Mouse (Mus musculus) erythroblast, adult 5-6 weeks (primary cell): ENCODE results near the gene Pard6b. TPM values are rescaled to one million over a fixed set of nuclear protein-coding genes. Genes with fewer than 3 reads are reported as not detected.
"Not testable (repeated sequence)": the region's sequence is repeated elsewhere in the genome, so short reads cannot be mapped to it uniquely, and the experiment has no call there.

Experiments used
- ATAC-seq: replicated peaks from 2 replicates; pipeline ENCODE4 v1.8.0; 2016; ENCODE audit warnings: moderate number of reproducible peaks, mild to moderate bottlenecking, moderate TSS enrichment, inconsistent platforms; ENCODE audit not compliant: poor library complexity, low FRiP score, severe bottlenecking
- total RNA-seq, 2 experiments: library from RNA; stranded (forward) in 1 of 2; stranded (reverse) in 1 of 2; fragments of 150-400 nt in 1 of 2; fragments of 200-764, 138-1000 nt in 1 of 2; gene quantifications; 2 replicates each; pipeline versions ENCODE4 v1.2.3 to v1.2.4; 2015 to 2017; ENCODE audit warnings: low replicate concordance in 2 of 2

Pard6b gene
- total RNA-seq (2015; ENCODE audit: low replicate concordance) (not detected in 2 replicates), total RNA-seq (2017; ENCODE audit: low replicate concordance) (not detected in 2 replicates)

DNA sequence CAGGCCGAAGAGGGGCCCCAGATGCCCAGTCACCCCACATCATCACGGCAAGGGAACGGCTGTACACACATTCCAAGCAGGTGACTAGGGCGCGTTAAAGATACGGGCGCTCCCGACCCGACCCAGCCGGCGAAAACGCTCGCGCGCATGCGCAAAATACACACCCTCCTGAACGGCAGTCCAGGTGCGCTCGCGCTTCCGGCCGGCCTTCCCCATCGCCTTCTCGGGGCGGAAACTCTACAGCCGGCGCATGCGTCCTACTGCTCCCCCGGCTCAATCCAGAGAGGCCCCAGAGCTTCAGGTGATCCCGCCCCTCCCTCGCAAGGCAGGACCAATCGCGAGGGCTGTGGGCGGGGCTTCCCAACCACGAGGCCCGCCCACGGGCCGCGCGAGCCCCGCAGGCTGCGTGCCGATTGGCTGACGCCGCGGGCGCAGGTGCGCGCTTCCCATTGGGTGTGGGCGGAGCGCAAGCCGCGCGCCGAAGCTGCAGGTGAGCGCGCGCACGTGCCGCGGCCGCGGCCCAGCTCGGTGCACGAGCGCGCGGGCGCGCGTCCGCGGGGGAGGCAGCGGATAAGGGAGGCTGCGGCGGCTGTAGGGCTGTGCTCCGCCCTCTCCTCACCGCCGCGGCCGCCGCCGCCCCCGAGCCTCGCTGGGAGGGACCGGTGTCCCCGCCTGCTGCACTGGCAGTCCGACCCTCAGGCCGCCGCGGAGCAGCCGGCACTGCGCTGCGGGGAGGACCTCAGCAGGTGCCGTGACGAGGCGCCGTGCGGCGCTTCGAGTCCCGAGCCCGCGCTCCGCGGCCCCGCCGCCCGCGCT is at the start of gene Pard6b:
Pard6b (plus strand) TSS at position 574 of the 816 bp plus-strand sequence.
- ATAC-seq: peak; percentile 88

DNA sequence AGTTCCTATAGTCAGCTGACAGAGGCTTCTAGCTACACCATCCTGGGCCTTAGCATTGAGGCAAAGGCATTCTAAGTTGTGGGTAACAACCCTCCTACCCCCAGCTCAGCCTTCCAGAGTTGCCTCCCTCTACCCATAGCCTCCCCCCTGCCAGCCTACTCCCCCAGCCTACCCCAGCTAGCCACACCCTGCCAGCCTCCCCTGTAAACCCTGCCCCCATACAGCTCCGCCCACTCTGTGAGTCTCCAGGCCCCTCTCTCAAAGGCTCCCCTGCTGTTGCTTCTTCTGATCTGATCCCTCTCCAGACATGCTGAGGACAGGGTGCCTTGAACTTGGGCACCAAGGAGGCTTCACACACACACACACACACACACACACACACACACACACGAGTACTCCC is 49.0 kb upstream of the Pard6b start:
- ATAC-seq: no peak

DNA sequence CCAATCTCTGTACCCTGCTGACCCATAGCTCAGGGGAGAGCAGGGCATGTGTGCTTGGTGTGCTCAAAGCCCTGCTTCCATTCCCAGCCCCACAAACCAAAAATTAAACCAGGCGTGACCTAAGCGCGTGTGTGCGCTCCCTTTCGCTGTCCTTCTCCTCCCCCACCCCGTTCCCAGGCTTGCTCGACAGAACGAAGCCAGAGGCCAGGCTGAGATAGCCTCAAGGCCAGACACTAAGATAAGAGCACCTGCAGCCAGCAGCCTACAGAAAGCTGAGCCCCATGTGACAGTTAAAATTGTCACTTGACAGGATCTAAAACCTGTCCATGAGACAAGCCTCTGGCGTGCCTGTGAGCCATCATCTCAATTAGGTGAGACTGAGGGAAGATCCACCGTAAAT is 46.9 kb upstream of the Pard6b start:
- no peak for ATAC-seq

DNA sequence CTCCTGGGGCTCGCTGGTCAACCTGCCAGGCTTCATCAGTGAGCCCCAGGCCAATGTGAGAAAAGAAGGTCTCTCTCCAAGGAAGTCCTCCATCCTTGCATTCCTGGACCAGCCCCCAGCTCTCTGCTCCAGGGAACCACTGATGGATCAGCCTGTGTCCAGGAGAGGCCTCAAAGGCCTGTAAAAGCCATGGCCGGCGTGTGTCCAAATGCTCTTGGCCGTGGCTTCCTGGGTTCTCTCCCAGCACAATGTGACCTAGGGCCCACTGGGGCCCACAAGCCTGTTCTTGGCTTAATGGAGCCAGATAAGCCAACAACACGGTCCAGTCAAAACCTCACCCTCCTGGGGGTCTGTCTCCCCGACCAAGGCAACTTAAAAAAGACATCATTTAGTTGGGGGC is 44.9 kb upstream of the Pard6b start:
- no peak for ATAC-seq

DNA sequence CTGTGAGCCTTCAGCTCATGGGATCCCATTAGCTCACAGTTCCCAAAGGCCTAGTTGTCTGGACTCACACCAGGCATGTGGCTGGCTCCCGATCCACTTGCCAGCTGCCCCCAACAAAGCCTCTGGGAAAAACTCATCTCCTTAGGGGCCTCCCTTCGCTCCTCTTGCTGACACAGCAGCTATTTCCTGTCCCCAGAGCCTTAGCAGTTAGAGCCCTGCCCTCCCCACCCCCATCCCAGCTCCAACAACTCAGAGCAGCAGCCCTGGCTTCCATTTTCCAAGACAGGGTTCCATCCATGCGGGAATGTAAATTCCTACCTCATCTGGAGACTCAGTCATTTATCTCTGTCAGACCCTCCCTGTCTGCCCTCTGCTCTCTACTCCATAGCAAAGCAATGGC is 43.7 kb upstream of the Pard6b start:
- no peak for ATAC-seq

DNA sequence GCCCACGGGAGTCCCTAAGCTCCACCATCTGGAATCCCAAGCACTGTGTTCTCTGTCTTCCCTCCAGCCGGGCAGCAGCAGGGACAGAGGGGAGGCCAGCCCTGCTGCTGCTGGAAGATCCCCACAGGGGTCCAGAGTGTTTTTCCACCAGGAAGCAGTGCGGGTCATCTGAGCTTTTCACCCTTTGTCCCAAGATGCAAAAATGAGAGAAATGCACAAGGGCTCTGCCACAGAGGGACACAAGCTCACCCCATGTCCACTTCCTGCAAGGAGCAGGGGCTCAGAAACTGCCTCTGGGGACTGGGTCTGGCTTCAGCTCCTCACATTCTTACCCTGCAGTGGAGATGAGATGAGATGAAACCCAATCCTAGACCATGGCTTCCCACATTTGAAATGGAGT is 40.1 kb upstream of the Pard6b start:
- no peak for ATAC-seq

DNA sequence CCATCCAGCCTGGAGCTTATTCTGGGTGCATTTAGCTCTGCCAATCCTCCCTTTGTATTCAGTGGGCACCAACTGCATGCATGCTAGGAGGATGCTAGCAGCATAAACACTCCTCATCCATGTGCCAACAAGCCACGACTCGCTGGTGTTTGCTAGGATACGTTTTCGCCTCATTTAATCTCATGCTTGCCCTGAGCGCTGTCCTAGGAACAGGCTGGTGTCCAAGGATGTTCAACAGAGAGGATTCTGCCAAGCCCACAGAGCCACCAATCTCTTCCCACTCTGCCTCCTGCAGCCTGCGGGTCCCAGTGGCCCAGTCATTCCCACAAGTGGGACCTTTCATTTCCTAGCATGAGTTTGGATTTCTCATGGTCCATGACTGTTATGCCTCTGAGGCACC is 38.8 kb upstream of the Pard6b start:
- ATAC-seq: no peak

DNA sequence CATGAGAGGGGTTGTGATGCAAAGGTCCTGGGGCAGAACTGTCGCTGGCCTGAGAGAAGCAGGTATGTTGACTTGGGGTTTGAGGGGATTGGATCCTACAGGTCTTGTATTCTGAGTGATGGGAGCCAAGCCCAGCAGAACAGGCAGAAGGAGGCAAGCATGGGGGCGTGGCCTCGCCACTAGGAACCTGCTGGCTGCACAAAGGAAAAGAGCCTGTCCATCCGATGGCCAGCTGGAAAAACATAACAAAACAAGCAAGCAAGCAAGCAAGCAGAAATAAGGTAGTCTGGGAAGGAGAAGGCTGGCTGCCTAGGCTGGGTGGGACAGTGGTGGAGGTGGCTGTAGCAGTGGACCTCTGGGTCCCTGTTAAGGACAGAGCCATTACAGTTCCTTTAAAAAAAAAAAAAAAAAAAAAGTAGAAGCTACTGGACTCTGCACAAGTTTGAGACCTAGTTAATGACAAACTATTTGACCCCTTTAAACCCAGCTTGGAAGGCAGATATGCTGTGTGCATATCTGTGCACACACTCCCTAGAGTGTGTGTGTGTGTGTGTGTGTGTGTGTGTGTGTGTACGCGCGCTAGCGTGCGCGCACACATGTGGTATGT is 36.0 kb upstream of the Pard6b start:
- no peak for ATAC-seq

DNA sequence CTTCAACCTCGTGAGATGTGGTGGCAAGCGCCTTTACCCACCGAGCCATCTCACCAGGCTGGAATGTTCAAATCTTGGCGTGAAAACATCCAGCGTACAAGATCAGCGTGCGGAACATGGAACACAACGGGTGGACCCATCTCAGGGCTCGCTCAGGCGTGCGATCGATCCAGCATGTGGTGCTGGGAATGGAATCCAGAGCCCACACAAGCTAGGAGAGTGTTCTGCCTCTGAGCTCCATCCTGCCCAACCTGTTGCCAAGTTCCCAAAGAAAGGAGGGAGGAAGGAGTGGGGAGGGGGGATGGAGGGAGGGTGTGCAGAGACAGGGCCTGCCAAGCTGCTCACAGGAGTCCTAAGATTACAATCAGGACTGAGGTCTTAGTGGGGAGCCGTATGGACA is 35.4 kb upstream of the Pard6b start:
- ATAC-seq: no peak

DNA sequence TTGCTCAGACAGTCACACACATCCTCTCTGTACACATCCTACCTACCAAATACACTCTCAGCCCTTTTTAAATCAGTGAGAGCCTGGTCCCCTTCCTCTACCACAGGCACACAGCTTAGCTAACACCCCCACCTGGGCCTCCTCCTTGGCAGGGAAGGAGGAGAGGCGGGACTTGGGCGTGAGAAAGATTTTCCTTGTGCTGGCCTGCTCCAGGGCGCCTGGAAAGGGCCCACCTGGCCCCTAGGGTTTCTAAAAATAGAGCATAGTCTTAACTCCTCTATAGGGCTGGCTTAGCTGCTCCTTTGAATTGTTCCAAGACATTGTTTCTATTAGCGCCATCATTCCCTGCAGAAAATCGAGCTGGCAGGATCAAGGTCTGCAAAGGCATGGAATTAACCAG is 35.0 kb upstream of the Pard6b start:
- ATAC-seq: no peak

DNA sequence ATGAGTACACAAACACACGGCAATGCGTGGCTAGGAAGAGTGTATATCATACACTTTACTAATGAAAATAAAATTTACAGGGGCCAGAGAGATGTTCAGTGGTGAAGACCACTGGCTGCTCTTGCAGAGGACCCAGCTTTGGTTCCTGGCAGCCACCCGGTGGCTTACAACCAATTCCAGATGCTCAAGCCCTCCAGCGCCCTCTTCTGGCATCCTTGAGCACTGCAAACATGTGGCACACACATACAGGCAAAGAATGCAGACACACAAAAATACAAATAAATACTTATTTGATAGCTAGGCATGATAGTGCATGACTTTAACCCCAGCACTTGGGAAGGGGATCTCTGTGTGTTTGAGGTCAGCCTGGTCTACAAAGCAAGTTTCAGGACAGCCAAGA is 34.3 kb upstream of the Pard6b start:
- no peak for ATAC-seq

DNA sequence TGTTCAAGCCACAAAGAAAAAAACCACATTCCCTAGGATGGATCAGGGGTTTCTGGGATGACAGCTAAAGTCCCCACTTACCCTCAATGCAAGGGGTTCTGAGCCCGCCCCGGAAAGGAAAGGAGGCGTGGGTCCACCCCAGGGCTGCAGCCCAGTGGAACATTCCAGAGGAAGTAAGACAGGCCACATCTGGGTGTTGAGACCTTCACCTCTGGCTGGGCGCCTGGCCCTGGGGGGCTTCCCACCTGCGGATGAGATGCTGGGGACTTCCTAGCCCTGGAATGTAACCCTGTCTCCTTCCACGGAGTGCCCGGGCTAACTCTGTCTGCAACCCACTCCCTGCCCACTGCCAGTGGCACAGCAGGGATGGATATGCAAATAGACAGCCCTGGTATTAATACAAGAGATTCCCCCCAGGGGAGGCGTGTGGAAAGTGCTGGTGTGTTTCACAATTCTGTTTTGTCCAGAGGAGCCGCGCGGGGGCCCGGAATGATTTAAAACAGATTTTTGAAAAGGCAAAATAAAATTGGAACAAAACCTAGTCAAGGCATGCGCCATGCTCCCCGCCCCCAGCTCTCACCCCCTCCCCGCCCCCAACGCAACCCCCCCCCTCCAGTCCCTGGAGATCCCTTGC is 31.7 kb upstream of the Pard6b start:
- ATAC-seq: no peak

DNA sequence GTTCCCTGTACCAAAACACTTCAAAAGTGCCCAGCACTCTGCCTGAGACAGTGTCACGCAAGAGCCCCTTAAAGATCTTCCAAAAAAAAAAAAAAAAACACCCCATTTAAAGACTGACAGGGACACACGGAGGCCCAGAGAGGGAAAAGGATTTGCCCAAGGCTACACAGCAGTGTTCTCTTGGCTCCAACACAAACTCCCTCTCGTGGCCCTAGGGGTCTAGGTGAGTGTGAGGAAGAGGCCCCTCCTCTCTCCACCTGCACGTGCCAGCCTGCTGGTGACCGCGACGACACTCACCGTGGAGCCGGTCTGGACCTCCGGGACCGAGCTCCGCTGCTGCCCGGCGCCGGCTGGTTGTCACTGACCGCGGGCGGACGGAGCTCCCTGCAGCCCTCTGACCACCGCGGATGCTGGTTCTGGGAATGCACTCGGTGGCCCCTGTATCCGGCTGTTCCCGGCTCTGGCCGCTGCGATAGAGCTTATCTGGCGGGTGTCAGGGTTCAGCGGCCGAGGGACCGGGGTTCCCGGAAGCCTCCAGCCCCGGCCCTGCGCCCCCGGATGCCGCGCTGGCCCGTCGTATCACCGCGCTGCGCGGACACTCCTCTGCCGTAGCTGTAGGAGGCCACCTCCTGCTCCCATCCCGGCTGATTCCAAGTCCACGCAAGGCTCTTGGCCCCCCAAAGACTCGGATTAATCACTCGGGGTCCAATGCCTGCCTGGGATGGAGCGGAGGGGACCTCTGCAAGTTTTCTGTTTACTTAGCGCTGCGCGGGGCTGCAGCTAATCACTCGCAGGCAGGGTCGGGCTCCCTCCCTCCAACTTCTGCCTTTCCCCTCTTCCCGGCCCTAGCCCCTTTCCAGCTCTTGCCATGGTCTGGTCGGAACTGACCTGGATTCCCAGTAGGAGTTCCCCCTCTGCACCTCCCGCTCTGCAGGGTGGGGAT is 30.5 kb upstream of the Pard6b start:
- no peak for ATAC-seq

DNA sequence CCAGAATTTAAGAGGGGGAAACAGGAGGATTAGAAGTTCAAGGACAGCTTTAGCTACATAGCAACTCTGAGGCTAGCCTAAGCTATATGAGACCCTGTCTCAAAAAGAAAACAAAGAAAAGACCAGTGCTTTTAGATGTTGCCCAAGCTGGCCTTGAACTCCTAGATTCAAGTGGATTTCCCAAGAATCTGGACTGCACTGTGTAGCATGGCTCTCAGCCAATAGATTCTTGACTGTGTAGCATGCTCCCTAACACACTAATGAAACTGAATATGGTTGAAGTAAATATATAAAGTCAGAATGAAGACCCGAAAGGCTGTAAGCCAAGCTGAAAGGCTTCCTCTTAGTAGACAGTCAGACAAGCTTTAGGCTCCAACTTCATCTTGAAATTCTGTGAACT is 28.6 kb upstream of the Pard6b start:
- ATAC-seq: no peak

DNA sequence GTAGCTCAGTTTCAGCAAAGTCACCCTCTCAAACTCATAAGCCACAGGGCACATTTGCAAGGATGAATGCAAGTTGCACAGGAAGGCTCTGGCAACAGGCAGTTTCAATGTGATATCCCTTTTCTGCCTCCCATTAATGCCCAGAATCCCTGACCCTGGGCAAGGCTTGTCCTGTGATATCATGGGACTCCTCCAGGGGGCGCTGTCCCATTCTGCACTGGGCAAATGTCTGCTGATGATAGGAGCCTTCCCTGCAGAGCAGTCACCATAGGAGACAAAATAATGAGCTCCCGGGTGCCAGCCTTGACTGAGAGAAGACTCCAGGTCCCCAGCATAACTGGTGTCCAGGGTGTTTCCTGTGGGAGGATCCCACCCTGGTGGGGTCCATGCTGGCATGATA is 28.1 kb upstream of the Pard6b start:
- no peak for ATAC-seq

DNA sequence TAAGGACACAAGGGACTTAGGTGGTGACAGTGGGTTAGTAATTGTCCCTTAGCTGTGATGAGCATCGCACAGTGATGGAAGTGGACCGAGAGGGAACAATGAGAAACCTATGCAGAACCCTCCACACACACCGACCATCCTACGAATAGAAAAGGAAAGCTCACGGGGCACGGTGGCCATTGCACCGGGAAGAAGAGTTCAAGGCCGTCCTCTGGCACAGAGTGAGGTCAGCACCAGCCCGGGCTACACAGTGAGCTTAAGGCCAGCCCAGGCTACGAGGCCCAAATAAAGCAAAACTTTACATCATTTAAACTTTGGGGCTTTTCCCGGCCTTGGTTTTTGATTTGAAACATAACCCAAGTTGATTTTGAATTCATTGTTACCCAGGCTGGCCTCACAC is 26.7 kb upstream of the Pard6b start:
- no peak for ATAC-seq

DNA sequence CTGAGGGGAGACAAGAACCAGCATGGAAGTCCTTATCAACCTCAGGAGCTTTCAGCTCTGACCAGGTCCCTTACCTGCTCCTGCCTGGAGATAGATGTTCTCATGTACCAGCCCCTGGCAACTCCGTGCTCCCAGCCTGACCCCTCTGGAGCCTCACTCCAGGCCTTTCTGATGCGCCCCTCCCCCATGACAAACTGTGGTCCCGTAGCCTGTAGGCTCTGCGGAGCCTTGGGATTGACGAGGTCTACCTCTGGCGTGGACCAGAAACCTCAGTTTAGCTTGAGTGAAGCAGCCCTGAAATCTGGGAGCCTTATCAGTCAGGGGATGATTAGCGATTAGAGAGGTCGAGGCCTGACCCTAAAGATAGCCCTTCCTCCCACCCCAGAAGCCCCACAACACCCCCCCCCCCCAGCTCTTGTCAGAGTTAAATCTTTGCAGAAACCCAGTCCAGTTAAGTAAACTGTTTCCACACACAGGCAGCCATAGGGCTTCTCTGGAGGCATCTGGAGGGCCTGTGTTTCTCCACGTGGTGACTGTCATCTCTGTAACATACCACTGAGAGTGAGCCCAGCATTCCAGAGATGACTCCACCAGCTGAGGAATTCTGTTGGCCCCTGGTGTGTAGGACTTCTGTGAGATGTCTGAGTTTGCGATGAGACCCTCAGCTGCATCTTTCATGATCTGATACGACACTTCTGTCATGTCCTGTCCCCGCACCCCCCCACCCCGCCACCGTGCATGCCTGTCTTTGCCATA is 24.7 kb upstream of the Pard6b start:
- ATAC-seq: no peak

DNA sequence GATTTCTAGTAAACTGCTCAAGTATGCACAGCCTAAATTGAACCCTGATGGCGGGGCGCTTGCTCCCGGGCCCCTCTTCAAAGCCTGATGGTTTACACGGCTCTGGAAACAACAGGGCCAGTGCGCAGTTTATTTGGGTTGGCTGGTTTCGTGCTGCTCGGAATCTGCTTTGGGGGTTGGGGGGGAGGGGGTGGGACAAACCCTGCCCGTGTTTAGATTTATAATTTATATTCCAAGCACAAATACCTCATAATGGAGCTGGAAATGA is 24.2 kb upstream of the Pard6b start:
- ATAC-seq: no peak

DNA sequence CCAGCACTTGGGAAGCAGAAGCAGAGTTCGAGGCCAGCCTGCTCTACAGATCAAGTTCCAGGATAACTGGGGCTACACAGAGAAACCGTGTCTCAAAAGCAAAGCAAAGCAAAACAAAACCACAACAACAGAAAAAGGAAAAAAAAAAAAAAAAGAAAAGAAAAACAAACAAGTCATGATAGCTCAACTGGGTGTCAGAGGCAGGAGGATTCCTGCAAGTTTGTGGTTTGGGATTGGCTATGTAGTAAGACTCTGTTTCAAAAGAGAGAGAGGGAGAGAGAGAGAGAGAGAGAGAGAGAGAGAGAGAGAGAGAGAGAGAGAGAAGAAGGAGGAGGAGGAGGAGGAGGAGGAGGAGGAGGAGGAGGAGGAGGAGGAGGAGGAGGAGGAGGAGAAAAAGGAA is 22.9 kb upstream of the Pard6b start:
- ATAC-seq: not testable (repeated sequence)
